Mouse (Mus musculus) fat pad, adult 2 months (tissue): Measurements from ENCODE around the gene Olfr247.
"Not testable (repeated sequence)": the region's sequence is repeated elsewhere in the genome, so short reads cannot be mapped to it uniquely, and the experiment has no call there.

Experiments
- DNase-seq: peaks from one replicate; pipeline ENCODE4 v3.0.0-alpha.2; 2011; ENCODE audit warnings: low read depth, low spot score; ENCODE audit errors: extremely low read depth

Olfr247 gene

GRCm38 (mm10) chr10:129976040-129976439 is at the start of gene Olfr247:
TSS of gene Olfr247 (minus strand) at chr10:129976140.
- DNase-seq = not testable (repeated sequence)

- no peak for DNase-seq
Measured at GRCm38 (mm10) chr10:130012321-130012720, 36.4 kb upstream of the Olfr247 start, which contains the start of gene Olfr820. TSS of gene Olfr820 (plus strand) at chr10:130012621.

- DNase-seq = not testable (repeated sequence)
Measured at GRCm38 (mm10) chr10:130005366-130005765, 29.4 kb upstream of the Olfr247 start.

GRCm38 (mm10) chr10:130004104-130004503 is 28.2 kb upstream of the Olfr247 start:
- not testable (repeated sequence) for DNase-seq

GRCm38 (mm10) chr10:129984962-129985361 is 9.0 kb upstream of the Olfr247 start, which contains the start of gene Gm10310:
TSS of gene Gm10310 (minus strand) at chr10:129985062.
- not testable (repeated sequence) for DNase-seq

GRCm38 (mm10) chr10:129981867-129982266 is 5.9 kb upstream of the Olfr247 start:
- DNase-seq = not testable (repeated sequence)

- not testable (repeated sequence) for DNase-seq
Measured at GRCm38 (mm10) chr10:129972994-129973393, 2.9 kb downstream of the Olfr247 start.

GRCm38 (mm10) chr10:129967166-129967565 is 8.8 kb downstream of the Olfr247 start, which contains the start of gene Olfr819:
TSS of gene Olfr819 (minus strand) at chr10:129967266.
- not testable (repeated sequence) for DNase-seq

- DNase-seq = not testable (repeated sequence)
Measured at GRCm38 (mm10) chr10:129966232-129966631, 9.7 kb downstream of the Olfr247 start.

GRCm38 (mm10) chr10:129949000-129949399 is 26.9 kb downstream of the Olfr247 start, which contains the start of gene Olfr818:
TSS of gene Olfr818 (minus strand) at chr10:129949100.
- no peak for DNase-seq
